Mouse (Mus musculus) small intestine, adult 2 months (tissue): ENCODE results near the gene D430041D05Rik.

ENCODE experiments used
- CTCF ChIP-seq: fragments of 200-500 bp; IDR thresholded peaks from 2 replicates; pipeline ENCODE4 v1.5.1; 2012; ENCODE audit warnings: low read depth, mild to moderate bottlenecking, control low read depth, inconsistent platforms, low read length, moderate library complexity, mixed read lengths; ENCODE audit not compliant: insufficient replicate concordance, insufficient read length; ENCODE audit errors: extremely low read depth
- POLR2A ChIP-seq: fragments of 200-500 bp; IDR thresholded peaks from 2 replicates; pipeline ENCODE4 v1.6.1; 2012; ENCODE audit warnings: low read depth, mild to moderate bottlenecking, control low read depth, inconsistent platforms, low read length, moderate library complexity

DNA sequence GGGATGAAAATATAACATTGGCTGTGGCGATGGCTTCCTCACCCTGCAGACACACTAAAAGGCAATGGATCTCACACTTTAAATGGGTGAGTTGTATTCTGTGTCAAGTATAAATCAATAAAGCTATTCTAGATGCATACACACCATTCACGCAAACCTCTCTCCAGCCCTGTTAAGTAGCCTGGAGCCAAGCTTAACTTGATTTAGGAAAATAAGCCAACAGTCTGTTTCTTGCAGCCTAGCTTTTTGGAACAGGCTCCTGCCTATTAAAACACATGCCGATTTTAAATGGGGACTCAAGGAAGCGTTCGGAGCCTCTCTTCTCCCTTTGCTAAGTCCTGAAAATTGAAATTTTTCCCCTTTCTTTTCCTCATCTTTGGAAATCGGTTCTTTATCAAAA lies 93.2 kb downstream of the D430041D05Rik start:
- TF ChIP-seq CTCF, result no peak
- TF ChIP-seq POLR2A, result no peak
